Mouse (Mus musculus): ENCODE results near the gene Extl1. TPM values are rescaled to one million over a fixed set of nuclear protein-coding genes. Genes with fewer than 3 reads are reported as not detected.
"Not testable (repeated sequence)": the region's sequence is repeated elsewhere in the genome, so short reads cannot be mapped to it uniquely, and the experiment has no call there.

The Extl1 gene
- 10 to 100 TPM; 44.7 to 46.5 TPM for total RNA-seq (2021)
- long read RNA-seq, experiment 1, full-length matches to known transcripts: 24 of 38 reads
- long read RNA-seq, experiment 1, partial matches to known transcripts: 2 of 38 reads
- long read RNA-seq, experiment 1, other reads (novel, unspliced or antisense): 12 of 38 reads
- long read RNA-seq, experiment 2, full-length matches to known transcripts: 48 of 60 reads
- long read RNA-seq, experiment 2, partial matches to known transcripts: 1 of 60 reads
- long read RNA-seq, experiment 2, other reads (novel, unspliced or antisense): 11 of 60 reads

DNA sequence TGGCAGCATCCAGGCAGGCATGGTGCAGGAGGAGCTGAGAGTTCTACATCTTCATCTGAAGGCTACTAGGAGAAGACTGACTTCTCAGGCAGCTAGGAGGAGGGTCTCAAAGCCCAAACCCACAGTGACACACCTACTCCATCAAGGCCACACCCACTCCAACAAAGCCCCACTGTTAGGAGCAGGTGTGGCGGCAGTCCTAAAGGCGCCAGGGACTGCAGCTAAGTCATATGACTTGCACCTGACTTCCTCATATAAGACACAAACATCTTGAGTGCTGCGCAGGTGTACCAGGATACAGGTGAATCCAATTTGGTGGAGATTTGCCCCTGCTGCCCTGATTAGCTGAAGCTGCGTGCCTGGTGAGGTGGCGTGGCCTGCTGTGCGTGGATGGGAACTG is at the start of gene Extl1:
Gene Extl1, minus strand, starts transcription at position 101 of the 400 bp plus-strand sequence.
- not testable (repeated sequence) for H3K4me3 ChIP-seq; DNase-seq (ENCODE audit: low spot score in 2 of 2); H3K27ac ChIP-seq

DNA sequence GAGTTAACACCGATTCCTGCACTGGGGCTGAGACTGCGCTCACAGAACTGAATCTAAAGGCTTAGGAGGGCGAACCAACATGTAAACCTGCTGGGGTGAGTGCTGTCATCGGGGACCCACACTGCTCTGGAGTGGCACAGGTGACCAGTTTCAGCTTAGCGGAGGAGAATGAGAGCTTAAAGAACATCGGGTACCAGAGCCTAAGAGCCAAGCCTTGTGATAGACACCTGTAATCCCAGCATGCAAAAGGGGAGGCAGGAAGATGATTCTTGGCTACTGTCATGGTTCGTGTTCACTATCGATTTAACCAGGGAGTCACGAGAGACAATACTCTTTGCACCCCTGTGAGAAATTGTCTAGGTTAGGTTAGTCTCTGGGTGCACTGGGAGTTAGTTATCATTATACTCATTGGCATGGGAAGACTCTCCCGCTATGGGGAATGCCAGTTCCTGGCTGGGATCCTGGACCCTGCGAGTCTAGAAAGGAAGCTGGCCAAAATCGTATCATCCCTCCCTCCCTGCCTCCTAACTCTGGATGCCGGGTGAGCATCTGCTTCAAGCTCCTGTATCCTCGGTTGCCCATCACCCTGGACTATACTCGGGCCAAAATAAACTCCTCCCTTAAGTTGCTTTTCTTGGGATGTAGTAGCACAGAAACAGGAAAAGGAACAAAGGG is 49.2 kb upstream of the Extl1 start:
- Histone ChIP-seq H3K4me3 (no peak overlapping the region), H3K27ac (0 out of 2 replicates have a peak overlapping the region, but pooled peaks have one; percentile 14)
- TF ChIP-seq CTCF (conservative IDR thresholded peaks at IDR 0.05): no peak
- DNase-seq (ENCODE audit: low spot score in 2 of 2): no peak

DNA sequence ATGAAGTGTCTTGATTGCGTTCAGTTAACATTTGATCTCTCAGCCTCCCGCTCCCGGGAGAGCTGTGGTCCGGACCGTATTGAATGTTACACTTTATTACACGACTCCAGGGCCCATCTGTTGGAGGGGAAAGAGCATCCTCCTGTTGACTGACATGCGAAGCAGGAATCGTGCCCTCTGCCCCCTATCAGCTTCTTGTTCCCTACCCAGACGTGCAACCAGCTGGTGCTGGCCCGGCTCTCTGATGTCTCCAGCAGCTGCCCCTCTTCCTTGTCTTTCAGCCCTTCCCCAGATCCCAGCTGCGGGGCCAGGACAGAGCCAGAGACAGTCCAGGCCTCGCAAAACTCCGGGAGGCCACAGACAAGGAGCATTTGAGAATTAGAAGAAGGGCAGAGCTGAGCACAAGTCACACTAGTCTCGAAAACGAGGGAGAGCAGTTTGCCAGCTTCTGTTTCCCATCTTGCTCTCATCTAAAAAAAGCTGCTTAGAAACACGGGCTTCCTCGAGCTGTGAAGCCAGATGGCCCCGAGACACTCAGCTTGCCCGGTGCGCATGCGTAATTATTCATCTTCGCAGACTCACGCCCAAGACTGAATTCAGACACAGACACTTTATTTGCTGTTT is 46.8 kb upstream of the Extl1 start:
- Histone ChIP-seq H3K4me3 (peak overlapping the region; percentile 15; the same call in 1 of the 2 replicates), H3K27ac (peak overlapping the region; percentile 95)
- TF ChIP-seq CTCF (conservative IDR thresholded peaks at IDR 0.05): no peak
- DNase-seq (ENCODE audit: low spot score in 2 of 2): peak; percentile 89 to 95

DNA sequence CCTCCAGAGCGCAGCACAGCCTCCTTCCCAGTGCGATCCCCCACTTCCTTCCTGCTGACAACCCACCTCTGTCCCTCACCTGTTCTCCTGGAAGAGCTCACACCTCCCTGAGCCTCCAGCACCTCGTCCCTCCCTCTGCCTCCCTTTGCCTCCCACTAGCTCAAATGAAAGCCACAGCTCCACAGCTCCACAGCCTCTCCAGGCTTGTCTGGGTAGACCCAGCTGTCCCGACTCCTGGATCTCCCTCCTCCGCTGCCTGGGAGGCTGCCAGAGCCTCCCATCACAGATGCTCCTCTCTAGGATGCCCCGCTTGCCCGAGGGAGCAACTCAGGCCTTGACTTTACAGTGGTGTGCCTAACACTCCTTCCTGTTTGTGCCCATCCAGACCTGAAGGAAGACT is 41.4 kb upstream of the Extl1 start:
- DNase-seq (ENCODE audit: low spot score in 2 of 2): no peak
- TF ChIP-seq CTCF (conservative IDR thresholded peaks at IDR 0.05): no peak
- Histone ChIP-seq H3K27ac (no peak overlapping the region), H3K4me3 (no peak overlapping the region)

DNA sequence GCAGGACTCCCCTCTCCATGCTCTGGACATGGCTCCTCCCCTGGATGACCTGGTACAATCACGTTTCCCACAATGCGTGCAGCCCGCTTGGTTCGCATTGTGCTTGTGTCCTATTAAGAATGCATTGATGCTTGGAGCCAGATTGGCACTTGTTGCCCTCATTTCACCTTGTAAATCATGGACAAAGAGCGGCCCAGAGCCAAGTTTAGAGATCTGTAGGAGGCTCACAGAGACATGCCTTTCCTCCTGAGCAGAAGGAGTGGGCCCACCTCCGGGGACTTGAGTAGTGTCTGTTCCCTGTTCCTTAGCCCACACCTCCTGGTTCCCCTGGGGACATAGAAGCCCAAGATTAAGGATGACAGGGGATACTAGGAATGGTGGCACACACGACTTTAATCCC is 40.3 kb upstream of the Extl1 start:
- Histone ChIP-seq H3K27ac (no peak overlapping the region), H3K4me3 (no peak overlapping the region)
- TF ChIP-seq CTCF (conservative IDR thresholded peaks at IDR 0.05): no peak
- no peak for DNase-seq (ENCODE audit: low spot score in 2 of 2)

DNA sequence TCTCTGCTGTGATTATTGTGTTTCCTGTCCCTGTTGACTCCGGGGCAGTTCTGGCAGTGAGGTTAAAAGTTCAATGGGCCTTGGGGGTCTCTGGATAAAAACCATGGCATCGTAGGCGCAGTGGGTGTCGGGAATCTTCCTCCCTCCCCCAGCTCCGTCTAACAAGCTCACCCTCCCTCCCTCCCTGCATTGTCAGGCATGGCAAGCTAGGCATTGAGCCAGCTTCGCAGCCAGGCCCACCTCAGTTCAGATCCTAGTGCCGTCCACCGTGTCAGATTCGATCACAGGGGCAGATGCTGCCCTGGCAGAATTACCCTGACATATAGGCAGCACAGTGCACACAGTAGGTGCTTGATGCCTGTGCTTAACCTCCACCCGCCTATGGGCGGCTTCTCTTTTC is 38.3 kb upstream of the Extl1 start:
- DNase-seq (ENCODE audit: low spot score in 2 of 2): no peak
- H3K4me3 ChIP-seq: no peak overlapping the region
- TF ChIP-seq CTCF (conservative IDR thresholded peaks at IDR 0.05): no peak
- H3K27ac ChIP-seq: no peak overlapping the region

DNA sequence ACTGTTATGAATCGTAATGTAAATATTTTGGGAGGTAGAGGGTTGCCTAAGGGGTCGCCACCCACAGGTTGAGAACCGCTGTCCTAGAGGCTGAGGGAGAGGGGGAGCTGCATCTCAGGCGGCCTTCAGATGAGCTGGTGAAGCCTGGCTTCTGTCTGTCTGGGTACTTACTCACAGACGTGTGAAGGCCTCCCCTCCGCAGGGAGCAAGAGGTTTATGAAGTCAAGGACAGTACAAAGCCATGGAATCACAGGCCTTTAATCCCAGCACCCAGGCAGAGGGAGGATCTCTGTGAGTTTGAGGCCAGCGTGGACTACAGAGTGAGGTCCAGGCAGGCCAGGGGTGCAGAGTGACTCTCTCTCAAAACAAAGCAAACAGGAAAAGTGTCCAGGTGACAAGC is 33.5 kb upstream of the Extl1 start:
- no peak for TF ChIP-seq CTCF (conservative IDR thresholded peaks at IDR 0.05)
- H3K27ac ChIP-seq: peak overlapping the region; percentile 83
- no peak overlapping the region; the same call in 1 of the 2 replicates for H3K4me3 ChIP-seq
- DNase-seq (ENCODE audit: low spot score in 2 of 2): no peak

DNA sequence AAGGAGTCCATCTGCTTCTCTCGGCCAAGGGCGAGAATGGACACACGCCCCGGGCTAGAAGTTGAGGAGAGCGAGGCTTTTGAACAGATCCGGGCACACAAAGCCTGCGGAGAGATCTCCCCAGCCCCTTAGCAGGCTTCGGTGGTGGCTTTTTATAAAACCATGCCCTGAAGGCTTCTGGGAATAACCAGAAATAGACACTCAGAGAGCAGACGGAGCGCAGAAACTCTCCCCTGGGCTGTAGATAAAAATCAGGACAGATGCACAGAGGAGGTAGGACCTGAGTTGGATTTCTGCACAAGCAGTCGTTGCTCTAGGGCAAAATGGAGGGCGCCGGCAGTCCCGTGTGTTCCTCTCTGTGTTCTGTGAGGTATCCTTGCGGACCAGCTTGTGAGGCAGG is 33.0 kb upstream of the Extl1 start:
- no peak for TF ChIP-seq CTCF (conservative IDR thresholded peaks at IDR 0.05)
- peak overlapping the region; percentile 83 for H3K27ac ChIP-seq
- DNase-seq (ENCODE audit: low spot score in 2 of 2): no peak
- no peak overlapping the region; the same call in 1 of the 2 replicates for H3K4me3 ChIP-seq

DNA sequence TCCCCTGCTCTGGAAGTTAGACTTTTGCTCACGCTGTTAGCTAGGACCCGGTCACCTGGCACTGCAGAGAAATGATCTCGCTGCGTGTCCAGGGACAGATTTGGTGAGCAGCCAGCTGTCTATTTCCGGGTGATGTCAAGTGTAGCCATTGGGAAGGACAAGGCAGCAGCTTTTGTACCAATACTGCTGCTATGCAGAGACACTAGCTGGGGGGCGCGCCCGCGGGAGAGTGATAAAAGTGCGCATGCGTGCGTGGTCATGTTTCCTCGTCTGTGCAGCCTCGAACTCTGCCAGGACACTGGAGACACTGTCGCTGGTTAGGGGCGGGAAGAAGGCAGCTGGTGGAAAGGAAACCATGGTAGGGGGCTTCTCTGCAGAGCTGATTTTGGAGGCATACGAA is 32.5 kb upstream of the Extl1 start:
- Histone ChIP-seq H3K27ac (peak overlapping the region; percentile 83), H3K4me3 (no peak overlapping the region)
- no peak for DNase-seq (ENCODE audit: low spot score in 2 of 2)
- no peak for TF ChIP-seq CTCF (conservative IDR thresholded peaks at IDR 0.05)

DNA sequence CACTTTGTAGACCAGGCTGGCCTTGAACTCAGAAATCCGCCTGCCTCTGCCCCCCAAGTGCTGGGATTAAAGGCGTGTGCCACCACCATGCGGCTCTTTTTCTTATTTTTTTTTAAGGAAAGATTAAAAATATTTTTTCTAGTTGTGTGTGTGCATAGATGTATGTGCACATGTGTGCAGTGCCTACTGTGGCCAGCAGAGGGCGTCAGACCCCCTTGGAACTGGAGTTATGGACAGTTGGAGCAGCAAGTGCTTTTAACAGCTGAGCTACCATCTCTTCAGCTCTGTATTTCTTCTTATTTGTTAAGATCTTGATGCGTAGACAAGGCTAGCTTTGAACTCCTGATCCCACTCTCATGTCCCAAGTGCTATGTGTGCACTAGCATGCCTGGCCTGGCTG is 25.6 kb upstream of the Extl1 start:
- DNase-seq (ENCODE audit: low spot score in 2 of 2): no peak
- Histone ChIP-seq H3K4me3 (no peak overlapping the region), H3K27ac (no peak overlapping the region)
- TF ChIP-seq CTCF (conservative IDR thresholded peaks at IDR 0.05): peak; percentile 72

DNA sequence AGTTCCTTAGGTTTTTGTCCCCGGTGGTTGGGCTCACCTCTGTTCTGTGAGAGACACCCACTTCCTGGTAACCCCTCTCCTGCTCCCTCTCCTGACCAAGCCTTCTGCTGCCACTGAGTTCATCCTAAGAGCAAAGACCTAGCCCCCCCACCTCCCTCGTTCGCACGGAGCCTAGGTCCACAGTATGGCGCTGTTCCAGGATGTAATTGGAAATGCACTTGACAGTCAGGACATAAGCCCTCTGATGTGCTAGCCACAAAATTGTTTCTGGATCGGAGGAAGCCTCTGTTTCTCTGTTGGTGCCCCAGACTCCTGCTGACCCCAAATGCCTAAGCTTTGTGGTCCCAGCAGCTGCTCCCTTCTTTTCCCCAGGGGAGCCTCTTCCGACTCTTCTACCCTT is 20.1 kb upstream of the Extl1 start:
- no peak for DNase-seq (ENCODE audit: low spot score in 2 of 2)
- Histone ChIP-seq H3K4me3 (no peak overlapping the region), H3K27ac (peak overlapping the region; percentile 24; the same call in 1 of the 2 replicates)
- no peak for TF ChIP-seq CTCF (conservative IDR thresholded peaks at IDR 0.05)

DNA sequence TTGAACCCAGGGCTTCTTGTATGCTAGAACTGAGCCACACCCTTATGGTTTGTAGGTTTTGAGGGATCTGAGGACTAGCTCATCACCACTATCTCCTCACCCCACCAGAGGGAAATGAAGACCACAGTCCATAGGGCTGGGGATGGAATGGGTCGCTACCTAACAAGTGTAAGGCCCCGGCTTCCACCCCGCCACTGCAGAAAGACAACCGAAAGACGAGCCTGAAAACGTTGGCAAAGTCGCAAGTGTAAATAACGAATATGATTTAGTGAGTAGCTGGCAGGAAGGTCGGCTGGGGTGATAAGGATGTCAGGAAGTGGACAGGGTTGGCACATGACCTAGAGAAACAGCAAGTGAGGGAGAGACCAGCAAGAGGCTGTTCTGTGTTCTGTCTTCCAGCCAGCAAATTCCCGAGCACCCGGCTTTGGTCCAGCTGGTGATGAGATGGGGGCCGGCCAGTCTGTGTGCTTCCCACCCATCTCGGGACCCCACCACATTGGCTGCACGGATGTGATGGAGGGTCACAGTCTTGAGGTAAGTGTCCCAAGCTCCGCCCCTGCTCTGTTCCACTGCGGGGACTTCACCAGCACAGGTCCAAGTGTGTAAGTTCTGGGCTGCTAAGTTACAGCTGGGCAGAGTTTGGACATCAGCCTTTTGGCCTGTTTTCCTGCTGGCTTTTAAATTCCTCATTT is 19.1 kb upstream of the Extl1 start:
- H3K27ac ChIP-seq: peak overlapping the region; percentile 24; the same call in 1 of the 2 replicates
- no peak for TF ChIP-seq CTCF (conservative IDR thresholded peaks at IDR 0.05)
- DNase-seq (ENCODE audit: low spot score in 2 of 2): no peak
- H3K4me3 ChIP-seq: no peak overlapping the region
